Mouse (Mus musculus) adrenal gland, postnatal 10 days (tissue): ENCODE measurements around the gene Olfr33. TPM values are rescaled to one million over a fixed set of nuclear protein-coding genes. Genes with fewer than 3 reads are reported as not detected.

Experiments
- DNase-seq: peaks from one replicate; pipeline ENCODE4 v3.0.0; 2021; ENCODE audit warnings: mixed read lengths
- long read RNA-seq, 2 experiments: library from polyadenylated mRNA; stranded (forward); transcript quantifications; one replicate each; pipeline ENCODE4 v2.0.0; 2021
- total RNA-seq, 2 experiments: library from RNA; stranded (reverse); gene quantifications; 2 replicates each; pipeline ENCODE4 v1.2.3; 2021

The Olfr33 gene
- not detected for total RNA-seq
- long read RNA-seq, experiment 1, result 0 reads
- long read RNA-seq, experiment 2, result 0 reads

- no peak for DNase-seq
These were observed at the start of gene Olfr33 for GRCm38 (mm10) chr7:102718970-102719369. Gene Olfr33 (minus strand): TSS chr7:102719070.

GRCm38 (mm10) chr7:102759266-102759665, 40.4 kb upstream of the Olfr33 start, which contains the start of the genes Olfr560 and Olfr78:
Gene Olfr560 (minus strand): TSS chr7:102759366.
Gene Olfr78 (minus strand): TSS chr7:102759471.
- DNase-seq, result no peak

- DNase-seq, result peak; percentile 31
These were observed 33.2 kb upstream of the Olfr33 start for GRCm38 (mm10) chr7:102752086-102752485.

GRCm38 (mm10) chr7:102737705-102738104, 18.8 kb upstream of the Olfr33 start:
- no peak for DNase-seq

- no peak for DNase-seq
These were observed 14.9 kb upstream of the Olfr33 start for GRCm38 (mm10) chr7:102733793-102734192.

GRCm38 (mm10) chr7:102727391-102727790, 8.5 kb upstream of the Olfr33 start, which contains the start of gene Olfr559:
Gene Olfr559 (minus strand): TSS chr7:102727491.
- no peak for DNase-seq

- DNase-seq, result no peak
These were observed 17.0 kb downstream of the Olfr33 start, which contains the start of gene Olfr558 for GRCm38 (mm10) chr7:102701915-102702314. Gene Olfr558 (plus strand): TSS chr7:102702215.

- DNase-seq, result no peak
These were observed 20.4 kb downstream of the Olfr33 start for GRCm38 (mm10) chr7:102698461-102698860.

GRCm38 (mm10) chr7:102695358-102696125, 23.3 kb downstream of the Olfr33 start, which contains the start of gene Olfr557:
Gene Olfr557 (plus strand): TSS chr7:102695910.
- peak; percentile 62 for DNase-seq

GRCm38 (mm10) chr7:102686944-102687501, 31.8 kb downstream of the Olfr33 start, which contains the start of gene Trim68:
Gene Trim68 (minus strand): TSS chr7:102687327.
- DNase-seq, result peak; percentile 93

GRCm38 (mm10) chr7:102681916-102682315, 37.0 kb downstream of the Olfr33 start:
- DNase-seq, result no peak

GRCm38 (mm10) chr7:102676225-102676624, 42.6 kb downstream of the Olfr33 start:
- no peak for DNase-seq

GRCm38 (mm10) chr7:102665378-102665777, 53.5 kb downstream of the Olfr33 start:
- DNase-seq, result no peak

GRCm38 (mm10) chr7:102664599-102664998, 54.3 kb downstream of the Olfr33 start, which contains the start of gene Olfr556:
Gene Olfr556 (plus strand): TSS chr7:102664899.
- no peak for DNase-seq

Other genes with a start within 250 kb of the Olfr33 start
- gene Olfr543, start 237.4 kb downstream of the Olfr33 start, total RNA-seq, result not detected
- not detected for gene Olfr544, start 230.8 kb downstream of the Olfr33 start, total RNA-seq
- not detected for gene Olfr545, start 219.5 kb downstream of the Olfr33 start, total RNA-seq
- gene Olfr547, start 184.3 kb downstream of the Olfr33 start, total RNA-seq, result not detected
- gene Olfr548-ps1, start 178.2 kb downstream of the Olfr33 start, total RNA-seq, result not detected
- gene Olfr549, start 169.2 kb downstream of the Olfr33 start, total RNA-seq, result not detected
- 10 to 100 TPM; 10.1 to 15.8 TPM for gene Trim21, start 153.6 kb downstream of the Olfr33 start, total RNA-seq
- not detected for gene Olfr550, start 147.6 kb downstream of the Olfr33 start, total RNA-seq
- gene Olfr551, start 127.2 kb downstream of the Olfr33 start, total RNA-seq, result not detected
- gene Olfr552, start 121.3 kb downstream of the Olfr33 start, total RNA-seq, result under 1 TPM in 1 of 2 experiments, not detected in 1; 0.12 TPM
- not detected for gene Olfr553, start 100.9 kb downstream of the Olfr33 start, total RNA-seq
- not detected for gene Olfr554, start 80.6 kb downstream of the Olfr33 start, total RNA-seq
- not detected for gene Olfr555, start 60.2 kb downstream of the Olfr33 start, total RNA-seq
- not detected for gene Olfr556, start 54.2 kb downstream of the Olfr33 start, total RNA-seq
- gene Trim68, start 31.7 kb downstream of the Olfr33 start, total RNA-seq, result 10 to 100 TPM in 1 of 2 experiments, 1 to 10 TPM in 1; 6.1 to 14.3 TPM
- not detected for gene Olfr557, start 23.2 kb downstream of the Olfr33 start, total RNA-seq
- 1 to 10 TPM; 1.4 to 2.6 TPM for gene Olfr558, start 16.9 kb downstream of the Olfr33 start, total RNA-seq
- not detected for gene Olfr559, start 8.4 kb upstream of the Olfr33 start, total RNA-seq
- gene Olfr560, start 40.3 kb upstream of the Olfr33 start, total RNA-seq, result not detected
- gene Olfr78, start 40.4 kb upstream of the Olfr33 start, total RNA-seq, result 1 to 10 TPM; 1.5 to 2.6 TPM
- gene Olfr561, start 52.2 kb upstream of the Olfr33 start, total RNA-seq, result not detected
- gene Olfr564, start 84.4 kb upstream of the Olfr33 start, total RNA-seq, result not detected
- not detected for gene Olfr566, start 139.7 kb upstream of the Olfr33 start, total RNA-seq
- not detected for gene Olfr568, start 158.1 kb upstream of the Olfr33 start, total RNA-seq
- gene Olfr569, start 171.8 kb upstream of the Olfr33 start, total RNA-seq, result not detected
- gene Olfr570, start 175.5 kb upstream of the Olfr33 start, total RNA-seq, result not detected
- gene Olfr571, start 198.5 kb upstream of the Olfr33 start, total RNA-seq, result not detected
- not detected for gene Olfr572, start 205.3 kb upstream of the Olfr33 start, total RNA-seq
- not detected for gene Olfr573-ps1, start 223.5 kb upstream of the Olfr33 start, total RNA-seq
- not detected for gene Olfr574, start 229.4 kb upstream of the Olfr33 start, total RNA-seq
- not detected for gene Olfr575, start 239.7 kb upstream of the Olfr33 start, total RNA-seq
- not detected for gene Olfr576, start 243.6 kb upstream of the Olfr33 start, total RNA-seq